Mouse (Mus musculus): ENCODE results near the gene Zyx. TPM values are rescaled to one million over a fixed set of nuclear protein-coding genes. Genes with fewer than 3 reads are reported as not detected.

The Zyx gene
- polyA plus RNA-seq, 1 experiment = 8,612 TPM

GRCm38 (mm10) chr6:42385635-42386034 lies 36.2 kb downstream of the Zyx start:
- no peak for TF ChIP-seq FLI1 (IDR thresholded peaks at IDR 0.05; ENCODE audit: low read length)
- no peak for TF ChIP-seq GATA1 (IDR thresholded peaks at IDR 0.05; ENCODE audit: borderline replicate concordance, low read length)
- no peaks in the 10 kb centered on the region for H3K36me3 ChIP-seq (replicated peaks; ENCODE audit: low read length)
- H3K4me1 ChIP-seq = peaks cover 17% of the 10 kb centered on the region
- no peak overlapping the region for H3K4me3 ChIP-seq (replicated peaks)
- H3K9me3 ChIP-seq = no peaks in the 10 kb centered on the region
- peaks cover 4% of the 10 kb centered on the region for H3K27me3 ChIP-seq (replicated peaks)

- Histone ChIP-seq H3K4me3 (replicated peaks) (no peak overlapping the region), H3K36me3 (replicated peaks; ENCODE audit: low read length) (no peaks in the 10 kb centered on the region), H3K9me3 (no peaks in the 10 kb centered on the region), H3K4me1 (peaks cover 11% of the 10 kb centered on the region), H3K27me3 (replicated peaks) (peaks cover 3% of the 10 kb centered on the region)
- TF ChIP-seq FLI1 (IDR thresholded peaks at IDR 0.05; ENCODE audit: low read length) (no peak), GATA1 (IDR thresholded peaks at IDR 0.05; ENCODE audit: borderline replicate concordance, low read length) (no peak)
Measured at GRCm38 (mm10) chr6:42391796-42392330, 42.4 kb downstream of the Zyx start.

- no peaks in the 10 kb centered on the region for H3K9me3 ChIP-seq
- H3K36me3 ChIP-seq (replicated peaks; ENCODE audit: low read length) = no peaks in the 10 kb centered on the region
- H3K4me1 ChIP-seq = peaks cover 20% of the 10 kb centered on the region
- no peak for TF ChIP-seq GATA1 (IDR thresholded peaks at IDR 0.05; ENCODE audit: borderline replicate concordance, low read length)
- TF ChIP-seq FLI1 (IDR thresholded peaks at IDR 0.05; ENCODE audit: low read length) = no peak
- H3K4me3 ChIP-seq (replicated peaks) = peak overlapping the region; percentile 51
- H3K27me3 ChIP-seq (replicated peaks) = peaks cover 3% of the 10 kb centered on the region
Measured at GRCm38 (mm10) chr6:42395960-42396809, 46.8 kb downstream of the Zyx start.

- Histone ChIP-seq H3K36me3 (replicated peaks; ENCODE audit: low read length) (no peaks in the 10 kb centered on the region), H3K27me3 (replicated peaks) (peaks cover 3% of the 10 kb centered on the region), H3K4me3 (replicated peaks) (no peak overlapping the region), H3K4me1 (peaks cover 16% of the 10 kb centered on the region), H3K9me3 (no peaks in the 10 kb centered on the region)
- no peak for TF ChIP-seq FLI1 (IDR thresholded peaks at IDR 0.05; ENCODE audit: low read length)
- TF ChIP-seq GATA1 (IDR thresholded peaks at IDR 0.05; ENCODE audit: borderline replicate concordance, low read length) = no peak
Measured at GRCm38 (mm10) chr6:42397041-42397657, 47.7 kb downstream of the Zyx start.

- no peak for TF ChIP-seq FLI1 (IDR thresholded peaks at IDR 0.05; ENCODE audit: low read length)
- TF ChIP-seq GATA1 (IDR thresholded peaks at IDR 0.05; ENCODE audit: borderline replicate concordance, low read length) = no peak
- Histone ChIP-seq H3K36me3 (replicated peaks; ENCODE audit: low read length) (no peaks in the 10 kb centered on the region), H3K4me3 (replicated peaks) (no peak overlapping the region), H3K9me3 (no peaks in the 10 kb centered on the region), H3K27me3 (replicated peaks) (peaks cover 3% of the 10 kb centered on the region), H3K4me1 (peaks cover 16% of the 10 kb centered on the region)
Measured at GRCm38 (mm10) chr6:42398285-42398684, 48.9 kb downstream of the Zyx start.

DNA sequence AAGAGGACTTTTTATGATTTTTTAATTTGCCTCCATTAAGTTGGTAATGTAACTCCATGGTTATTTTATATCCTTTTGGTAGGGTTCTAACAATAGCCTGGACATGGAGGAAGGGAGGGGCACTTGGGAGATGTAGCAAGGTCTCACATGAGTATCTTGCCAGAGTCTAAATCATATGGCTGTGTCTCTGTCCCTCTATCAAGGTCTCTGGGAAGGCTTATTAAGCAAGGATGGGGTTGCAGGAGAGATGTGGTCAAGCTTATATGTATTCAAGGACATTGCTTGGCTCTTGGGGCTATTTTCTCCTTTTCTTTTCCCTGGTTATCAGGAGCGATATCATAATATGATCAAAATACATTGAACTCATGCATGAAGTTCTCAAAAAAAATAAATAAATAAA lies 49.6 kb downstream of the Zyx start:
- H3K27me3 ChIP-seq (replicated peaks) = no peaks in the 10 kb centered on the region
- no peak overlapping the region for H3K4me3 ChIP-seq (replicated peaks)
- no peaks in the 10 kb centered on the region for H3K36me3 ChIP-seq (replicated peaks; ENCODE audit: low read length)
- no peaks in the 10 kb centered on the region for H3K9me3 ChIP-seq
- no peak for TF ChIP-seq FLI1 (IDR thresholded peaks at IDR 0.05; ENCODE audit: low read length)
- peaks cover 16% of the 10 kb centered on the region for H3K4me1 ChIP-seq

DNA sequence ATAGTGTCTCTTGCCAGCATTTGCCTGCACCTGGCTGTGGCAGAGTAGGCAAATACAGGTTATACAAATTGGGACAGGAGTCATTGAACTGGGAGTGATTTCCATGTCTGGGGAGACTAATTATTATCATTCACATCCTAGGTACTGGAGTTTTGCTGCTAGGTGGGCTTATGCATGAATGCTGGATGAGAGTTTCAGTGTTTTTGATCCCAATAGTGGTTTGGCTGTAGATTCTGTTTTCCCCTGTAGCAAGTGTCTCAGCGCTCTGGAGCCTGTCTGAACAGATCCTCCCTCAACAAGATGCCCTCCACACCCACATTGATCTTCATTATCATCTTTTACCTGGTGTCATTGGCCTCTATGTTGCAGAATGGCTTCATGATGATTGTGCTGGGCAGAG lies 50.5 kb downstream of the Zyx start, which contains the start of gene Tas2r143:
Gene Tas2r143, plus strand, starts transcription at position 301 of the 400 bp plus-strand sequence.
- no peaks in the 10 kb centered on the region for H3K27me3 ChIP-seq (replicated peaks)
- no peak within 1 kb of the TSS for H3K4me3 ChIP-seq (replicated peaks)
- H3K36me3 ChIP-seq (replicated peaks; ENCODE audit: low read length) = no peaks in the 10 kb centered on the region
- TF ChIP-seq GATA1 (IDR thresholded peaks at IDR 0.05; ENCODE audit: borderline replicate concordance, low read length) = no peak
- TF ChIP-seq FLI1 (IDR thresholded peaks at IDR 0.05; ENCODE audit: low read length) = no peak
- H3K4me1 ChIP-seq = peaks cover 16% of the 10 kb centered on the region
- no peaks in the 10 kb centered on the region for H3K9me3 ChIP-seq

DNA sequence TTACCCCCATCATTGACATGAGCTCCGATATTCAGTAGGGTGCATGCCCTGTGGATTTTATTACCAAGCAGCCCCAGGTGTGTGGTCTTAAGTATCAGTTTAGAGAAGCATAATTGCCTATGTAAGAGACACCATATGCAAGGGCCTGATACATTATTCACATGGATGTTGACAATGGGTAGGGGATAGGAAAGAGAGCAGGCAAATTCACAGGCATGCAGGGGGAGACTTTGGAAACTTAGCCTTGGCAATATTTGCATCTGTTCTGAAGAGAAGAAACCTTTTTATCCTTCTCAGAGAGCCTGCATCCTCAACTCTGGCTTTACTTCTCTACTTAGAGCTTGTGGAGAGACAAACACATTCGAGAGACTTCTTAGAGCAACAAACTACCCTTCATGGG lies 55.7 kb downstream of the Zyx start, which contains the start of gene Tas2r135:
Gene Tas2r135, plus strand, starts transcription at position 301 of the 400 bp plus-strand sequence.
- Histone ChIP-seq H3K9me3 (no peaks in the 10 kb centered on the region), H3K4me1 (no peaks in the 10 kb centered on the region), H3K4me3 (replicated peaks) (no peak within 1 kb of the TSS), H3K27me3 (replicated peaks) (no peaks in the 10 kb centered on the region), H3K36me3 (replicated peaks; ENCODE audit: low read length) (no peaks in the 10 kb centered on the region)
- TF ChIP-seq FLI1 (IDR thresholded peaks at IDR 0.05; ENCODE audit: low read length) (no peak), GATA1 (IDR thresholded peaks at IDR 0.05; ENCODE audit: borderline replicate concordance, low read length) (no peak)

Other genes with a start within 250 kb of the Zyx start
- not detected in 2 replicates for gene Tas2r139, start 208.7 kb upstream of the Zyx start, polyA plus RNA-seq (2012; ENCODE audit: insufficient read depth, low replicate concordance)
- gene Tas2r144, start 134.3 kb upstream of the Zyx start, polyA plus RNA-seq (2012; ENCODE audit: insufficient read depth, low replicate concordance) = not detected in 2 replicates
- gene Gstk1, start 103.7 kb upstream of the Zyx start, polyA plus RNA-seq (2012; ENCODE audit: insufficient read depth, low replicate concordance) = 0.46 TPM in 1 of 2 replicates, not detected in the other
- gene Tmem139, start 87.7 kb upstream of the Zyx start, polyA plus RNA-seq (2012; ENCODE audit: insufficient read depth, low replicate concordance) = not detected in 2 replicates
- 1.2 and 13.2 TPM in 2 replicates for gene Casp2, start 84.6 kb upstream of the Zyx start, polyA plus RNA-seq (2012; ENCODE audit: insufficient read depth, low replicate concordance)
- gene Clcn1, start 62.9 kb upstream of the Zyx start, polyA plus RNA-seq (2012; ENCODE audit: insufficient read depth, low replicate concordance) = not detected in 2 replicates
- 0.41 TPM in 1 of 2 replicates, not detected in the other for gene Fam131b, start 25.0 kb upstream of the Zyx start, polyA plus RNA-seq (2012; ENCODE audit: insufficient read depth, low replicate concordance)
- gene Epha1, start 23.6 kb downstream of the Zyx start, polyA plus RNA-seq (2012; ENCODE audit: insufficient read depth, low replicate concordance) = not detected in 2 replicates
- not detected in 2 replicates for gene Tas2r143, start 50.6 kb downstream of the Zyx start, polyA plus RNA-seq (2012; ENCODE audit: insufficient read depth, low replicate concordance)
- not detected in 2 replicates for gene Tas2r135, start 55.8 kb downstream of the Zyx start, polyA plus RNA-seq (2012; ENCODE audit: insufficient read depth, low replicate concordance)
- not detected in 2 replicates for gene Tas2r126, start 84.9 kb downstream of the Zyx start, polyA plus RNA-seq (2012; ENCODE audit: insufficient read depth, low replicate concordance)
- not detected in 2 replicates for gene Olfr458, start 115.6 kb downstream of the Zyx start, polyA plus RNA-seq (2012; ENCODE audit: insufficient read depth, low replicate concordance)
- gene Olfr457, start 126.7 kb downstream of the Zyx start, polyA plus RNA-seq (2012; ENCODE audit: insufficient read depth, low replicate concordance) = not detected in 2 replicates
- gene Olfr456, start 137.6 kb downstream of the Zyx start, polyA plus RNA-seq (2012; ENCODE audit: insufficient read depth, low replicate concordance) = not detected in 2 replicates
- gene Olfr455, start 198.0 kb downstream of the Zyx start, polyA plus RNA-seq (2012; ENCODE audit: insufficient read depth, low replicate concordance) = not detected in 2 replicates
- not detected in 2 replicates for gene Tcaf3, start 248.1 kb downstream of the Zyx start, polyA plus RNA-seq (2012; ENCODE audit: insufficient read depth, low replicate concordance)

Data from megakaryocyte, embryonic 14.5 days (primary cell).